Mouse (Mus musculus) T-cell, adult 2 months (primary cell): ENCODE measurements at regions not wholly inside any gene's neighbourhood (a gene's known extent, or its start where the extent isn't known, plus 50 kb on each side); places are given as distances from the start of the nearest gene placed in this dataset.

Experiments
- DNase-seq: peaks from one replicate; pipeline ENCODE4 v3.0.0; 2022; ENCODE audit warnings: low spot score

GRCm38 (mm10) chr3:50813760-50814400 lies 370.5 kb upstream of the Slc7a11 start:
- no peak for DNase-seq

GRCm38 (mm10) chr3:50815716-50816115 lies 372.3 kb upstream of the Slc7a11 start:
- DNase-seq, result no peak

GRCm38 (mm10) chr3:50816479-50816878 lies 373.1 kb upstream of the Slc7a11 start:
- DNase-seq, result no peak

GRCm38 (mm10) chr3:50817361-50817760 lies 373.9 kb upstream of the Slc7a11 start:
- no peak for DNase-seq

- no peak for DNase-seq
Measured at GRCm38 (mm10) chr3:50820776-50821175, 377.4 kb upstream of the Slc7a11 start.

GRCm38 (mm10) chr3:50825534-50826423 lies 382.4 kb upstream of the Slc7a11 start:
- DNase-seq, result no peak

GRCm38 (mm10) chr3:50826424-50826819 lies 383.0 kb upstream of the Slc7a11 start:
- no peak for DNase-seq

GRCm38 (mm10) chr3:50829211-50829610 lies 385.8 kb upstream of the Slc7a11 start:
- no peak for DNase-seq

- no peak for DNase-seq
Measured at GRCm38 (mm10) chr3:50830446-50830845, 387.0 kb upstream of the Slc7a11 start.

GRCm38 (mm10) chr3:50830926-50831325 lies 387.5 kb upstream of the Slc7a11 start:
- DNase-seq, result no peak

GRCm38 (mm10) chr3:50842216-50842615 lies 382.0 kb upstream of the Noct start:
- DNase-seq, result no peak

GRCm38 (mm10) chr3:50844835-50845301 lies 379.4 kb upstream of the Noct start:
- no peak for DNase-seq

- DNase-seq, result no peak
Measured at GRCm38 (mm10) chr3:50845311-50845710, 378.9 kb upstream of the Noct start.

GRCm38 (mm10) chr3:50848528-50848927 lies 375.7 kb upstream of the Noct start:
- DNase-seq, result no peak

GRCm38 (mm10) chr3:50851083-50851637 lies 373.1 kb upstream of the Noct start:
- DNase-seq, result no peak

- DNase-seq, result no peak
Measured at GRCm38 (mm10) chr3:50867105-50867504, 357.1 kb upstream of the Noct start.

- no peak for DNase-seq
Measured at GRCm38 (mm10) chr3:50869211-50869610, 355.0 kb upstream of the Noct start.

GRCm38 (mm10) chr3:50879050-50879449 lies 345.2 kb upstream of the Noct start:
- no peak for DNase-seq

GRCm38 (mm10) chr3:50879595-50879994 lies 344.7 kb upstream of the Noct start:
- no peak for DNase-seq

GRCm38 (mm10) chr3:50881437-50882248 lies 342.6 kb upstream of the Noct start:
- DNase-seq, result no peak

GRCm38 (mm10) chr3:50882249-50882733 lies 342.0 kb upstream of the Noct start:
- DNase-seq, result no peak

- DNase-seq, result no peak
Measured at GRCm38 (mm10) chr3:50886336-50886735, 337.9 kb upstream of the Noct start.
